Mouse (Mus musculus): ENCODE measurements around the gene Hivep3.

- no peak for TF ChIP-seq CTCF (IDR thresholded peaks at IDR 0.05; ENCODE audit: low read depth)
- TF ChIP-seq EP300 (optimal IDR thresholded peaks at IDR 0.05) = no peak
These were observed 65.3 kb downstream of the Hivep3 start for GRCm38 (mm10) chr4:119798891-119799290.
